Mouse (Mus musculus) granulocyte monocyte progenitor cell, adult 5-6 weeks (primary cell): Measurements from ENCODE around the gene Kdm5b. TPM values are rescaled to one million over a fixed set of nuclear protein-coding genes. Genes with fewer than 3 reads are reported as not detected.

Source experiments
- total RNA-seq, 2 experiments: library from RNA; stranded (forward) in 1 of 2; stranded (reverse) in 1 of 2; fragments of 200-712, 200-1000 nt in 1 of 2; fragments of >200 nt in 1 of 2; fragmentation: Nextera tagmentation in 1 of 2; gene quantifications; 2 replicates each; pipeline ENCODE4 v1.2.3; 2014 to 2017

Kdm5b gene
- total RNA-seq, 2 experiments from 2014 or later = 15.0 to 17.4 TPM

Other genes with a start within 250 kb of the Kdm5b start
- 6.4 and 12.5 TPM in 2 replicates for gene Ppfia4, start 227.2 kb upstream of the Kdm5b start, total RNA-seq (2014; fragmentation: Nextera tagmentation)
- 4.1 and 4.6 TPM in 2 replicates for gene Ppfia4, start 227.2 kb upstream of the Kdm5b start, total RNA-seq (2017)
- gene Tmem183a, start 198.2 kb upstream of the Kdm5b start, total RNA-seq (2014; fragmentation: Nextera tagmentation) = 31.8 and 34.3 TPM in 2 replicates
- gene Tmem183a, start 198.2 kb upstream of the Kdm5b start, total RNA-seq (2017) = 53.6 and 115 TPM in 2 replicates
- gene 4933406M09Rik, start 174.2 kb upstream of the Kdm5b start, total RNA-seq (2014; fragmentation: Nextera tagmentation) = not detected in 2 replicates
- gene 4933406M09Rik, start 174.2 kb upstream of the Kdm5b start, total RNA-seq (2017) = not detected in 2 replicates
- gene Cyb5r1, start 154.6 kb upstream of the Kdm5b start, total RNA-seq (2014; fragmentation: Nextera tagmentation) = 51.2 and 63.3 TPM in 2 replicates
- gene Cyb5r1, start 154.6 kb upstream of the Kdm5b start, total RNA-seq (2017) = 26.0 and 34.6 TPM in 2 replicates
- gene Adipor1, start 144.8 kb upstream of the Kdm5b start, total RNA-seq (2014; fragmentation: Nextera tagmentation) = 62.4 and 63.0 TPM in 2 replicates
- 52.7 and 53.3 TPM in 2 replicates for gene Adipor1, start 144.8 kb upstream of the Kdm5b start, total RNA-seq (2017)
- 7.8 and 9.2 TPM in 2 replicates for gene Klhl12, start 104.6 kb upstream of the Kdm5b start, total RNA-seq (2014; fragmentation: Nextera tagmentation)
- gene Klhl12, start 104.6 kb upstream of the Kdm5b start, total RNA-seq (2017) = 8.7 and 9.5 TPM in 2 replicates
- gene Rabif, start 65.5 kb upstream of the Kdm5b start, total RNA-seq (2014; fragmentation: Nextera tagmentation) = 14.1 and 18.1 TPM in 2 replicates
- gene Rabif, start 65.5 kb upstream of the Kdm5b start, total RNA-seq (2017) = 13.3 and 15.0 TPM in 2 replicates
- gene Mgat4e, start 10.5 kb upstream of the Kdm5b start, total RNA-seq (2014; fragmentation: Nextera tagmentation) = not detected in 2 replicates
- gene Mgat4e, start 10.5 kb upstream of the Kdm5b start, total RNA-seq (2017) = 0.10 TPM in 1 of 2 replicates, not detected in the other
- not detected in 2 replicates for gene Syt2, start 86.5 kb downstream of the Kdm5b start, total RNA-seq (2014; fragmentation: Nextera tagmentation)
- 0.41 TPM in 1 of 2 replicates, not detected in the other for gene Syt2, start 86.5 kb downstream of the Kdm5b start, total RNA-seq (2017)